Mouse (Mus musculus) embryonic stem cell, embryonic (primary cell): Measurements from ENCODE around the gene Lrrc47.

Source experiments
- CTCF ChIA-PET, 4 experiments: fragments of 300-600 bp in 2 of 4; fragments of 350-600 bp in 2 of 4; sonication (Branson Sonifier 250); formaldehyde crosslinking; loops; one replicate each; lab custom pipeline; 2022; ENCODE audit warnings: inconsistent platforms in 2 of 4; lab: Charles Lee
- POLR2A ChIA-PET, 4 experiments: fragments of 300-600 bp in 2 of 4; fragments of 350-600 bp in 2 of 4; sonication (Branson Sonifier 250); formaldehyde crosslinking; loops; one replicate each; lab custom pipeline; 2022; ENCODE audit warnings: antibody characterized with exemption in 4 of 4, inconsistent platforms in 1 of 4; lab: Charles Lee

The Lrrc47 gene

DNA sequence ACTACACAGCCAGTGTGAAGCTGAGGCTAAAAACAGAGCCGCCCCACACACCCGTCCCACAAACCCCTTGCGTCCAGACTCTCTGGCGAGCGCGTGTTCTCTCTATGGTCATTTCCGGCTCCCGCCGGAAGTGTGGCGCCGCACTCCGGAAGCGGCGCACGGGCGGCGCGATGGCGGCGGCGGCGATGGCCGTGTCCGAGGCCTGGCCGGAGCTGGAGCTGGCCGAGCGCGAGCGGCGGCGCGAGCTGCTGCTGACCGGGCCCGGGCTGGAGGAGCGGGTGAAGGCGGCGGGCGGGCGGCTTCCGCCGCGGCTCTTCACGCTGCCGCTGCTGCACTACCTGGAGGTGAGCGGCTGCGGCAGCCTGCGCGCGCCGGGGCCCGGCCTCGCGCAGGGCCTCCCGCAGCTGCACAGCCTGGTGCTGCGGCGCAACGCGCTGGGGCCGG is at the start of gene Lrrc47:
Lrrc47 (plus strand) TSS at position 86 of the 444 bp plus-strand sequence.
- CTCF ChIA-PET = interaction anchor here in 3 of 4 experiments (0.8 to 1.9 kb wide), 10 partner anchors 8 to 317 kb away, joined by 3 to 8 read pairs (median 4); partner anchors contain the start of gene Smim1 (in 2 of the 3)
- POLR2A ChIA-PET = interaction anchor here (0.6 to 3.5 kb wide), 27 partner anchors 8 to 413 kb away, joined by 3 to 14 read pairs (median 4); partner anchors contain the start of genes Cep104 (in 3 of the 4), Dffb (in 3 of the 4), A430005L14Rik (in 2 of the 4) and Smim1 (in 2 of the 4)

DNA sequence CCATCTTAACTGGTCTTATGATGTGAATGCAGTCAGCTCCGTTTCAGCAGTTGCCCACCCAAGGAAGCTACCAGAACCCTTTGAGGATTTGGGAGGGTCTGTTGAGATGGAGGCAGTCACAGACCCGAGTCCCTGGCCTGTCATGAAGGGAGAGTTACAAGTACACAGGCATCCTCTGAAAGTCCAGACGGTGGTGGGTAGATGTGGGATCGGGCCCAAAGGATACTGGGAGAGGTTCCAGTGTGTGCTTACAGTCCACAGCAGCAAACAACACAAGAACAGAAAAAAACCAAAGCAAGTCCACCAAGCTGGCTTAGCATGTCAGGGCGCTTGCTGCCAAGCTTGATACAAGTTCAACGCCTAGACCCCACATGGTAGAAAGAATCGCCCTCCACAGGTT is 48.9 kb upstream of the Lrrc47 start:
- POLR2A ChIA-PET = interaction anchor here in 2 of 4 experiments (1.5 to 2.5 kb wide), 3 partner anchors 11 to 12 kb away, joined by 4 to 8 read pairs (median 6); partner anchors contain the start of genes Cep104 (in 1 of the 2) and Dffb (in 1 of the 2)
- CTCF ChIA-PET = no interaction called here

DNA sequence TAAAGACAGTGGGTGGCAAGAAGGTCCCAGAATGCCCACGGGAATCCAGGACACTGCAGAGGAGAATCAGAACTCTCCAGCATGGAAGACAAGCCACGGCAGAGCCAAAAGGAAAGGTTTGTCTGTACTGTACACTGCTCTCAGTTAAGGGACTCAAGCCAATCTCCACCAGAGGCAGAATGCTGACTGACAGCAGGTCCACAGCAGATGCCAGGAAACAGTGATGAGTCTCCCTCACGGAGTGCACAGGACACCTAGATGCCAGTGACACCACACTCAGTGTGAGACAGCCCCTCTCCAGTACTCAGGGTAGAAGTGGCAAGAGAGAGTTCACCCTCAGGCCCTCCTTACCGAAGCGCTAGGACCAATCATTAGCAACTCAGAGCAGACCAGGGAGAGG is 44.9 kb upstream of the Lrrc47 start:
- ChIA-PET CTCF (no interaction called here), POLR2A (no interaction called here)

DNA sequence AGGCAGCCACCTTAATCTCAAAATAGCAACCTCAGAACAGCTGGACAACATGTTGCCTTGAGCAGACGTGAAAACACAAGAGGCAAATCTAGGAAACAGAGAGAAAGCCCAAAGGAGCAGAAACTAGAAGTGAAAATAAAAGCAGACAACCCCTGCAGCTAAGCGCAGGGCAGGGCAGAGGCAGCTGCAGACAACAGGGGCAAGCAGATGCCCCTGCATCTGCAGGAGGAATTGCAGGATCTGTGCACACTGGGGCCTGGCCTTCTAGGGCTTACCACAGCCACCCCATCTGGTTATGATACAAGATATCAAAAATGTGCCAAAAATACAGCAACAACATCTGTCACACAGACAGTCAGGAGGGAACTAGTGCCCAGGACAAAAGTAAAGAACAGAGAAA is 44.0 kb upstream of the Lrrc47 start:
- POLR2A ChIA-PET = no interaction called here
- CTCF ChIA-PET = interaction anchor here in 2 of 4 experiments (0.6 to 0.7 kb wide), 2 partner anchors 758 to 1626 kb away, joined by 3 to 6 read pairs; no protein-coding TSS in a partner anchor

DNA sequence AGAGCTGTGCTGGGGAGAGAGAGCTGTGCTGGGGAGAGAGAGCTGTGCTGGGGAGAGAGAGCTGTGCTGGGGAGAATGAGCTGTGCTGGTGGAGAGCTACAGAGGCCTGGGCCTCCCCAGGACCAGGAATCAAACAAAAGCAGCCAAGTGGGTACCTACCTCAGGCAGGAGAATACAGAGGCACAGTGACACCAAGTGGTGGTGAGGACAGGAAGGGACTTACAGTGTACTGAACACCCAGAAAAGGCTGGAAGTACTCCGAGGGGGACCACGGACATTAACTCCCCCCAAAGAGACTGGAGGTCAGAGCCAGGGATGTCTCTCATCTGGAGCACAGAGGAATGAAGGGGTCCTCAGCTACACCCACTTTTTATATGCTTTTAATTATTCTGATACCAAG is 43.5 kb upstream of the Lrrc47 start:
- POLR2A ChIA-PET = interaction anchor here in 1 of 4 experiments (1.2 kb wide), 1 partner anchor 9 kb away, joined by 4 read pairs; no protein-coding TSS in a partner anchor

DNA sequence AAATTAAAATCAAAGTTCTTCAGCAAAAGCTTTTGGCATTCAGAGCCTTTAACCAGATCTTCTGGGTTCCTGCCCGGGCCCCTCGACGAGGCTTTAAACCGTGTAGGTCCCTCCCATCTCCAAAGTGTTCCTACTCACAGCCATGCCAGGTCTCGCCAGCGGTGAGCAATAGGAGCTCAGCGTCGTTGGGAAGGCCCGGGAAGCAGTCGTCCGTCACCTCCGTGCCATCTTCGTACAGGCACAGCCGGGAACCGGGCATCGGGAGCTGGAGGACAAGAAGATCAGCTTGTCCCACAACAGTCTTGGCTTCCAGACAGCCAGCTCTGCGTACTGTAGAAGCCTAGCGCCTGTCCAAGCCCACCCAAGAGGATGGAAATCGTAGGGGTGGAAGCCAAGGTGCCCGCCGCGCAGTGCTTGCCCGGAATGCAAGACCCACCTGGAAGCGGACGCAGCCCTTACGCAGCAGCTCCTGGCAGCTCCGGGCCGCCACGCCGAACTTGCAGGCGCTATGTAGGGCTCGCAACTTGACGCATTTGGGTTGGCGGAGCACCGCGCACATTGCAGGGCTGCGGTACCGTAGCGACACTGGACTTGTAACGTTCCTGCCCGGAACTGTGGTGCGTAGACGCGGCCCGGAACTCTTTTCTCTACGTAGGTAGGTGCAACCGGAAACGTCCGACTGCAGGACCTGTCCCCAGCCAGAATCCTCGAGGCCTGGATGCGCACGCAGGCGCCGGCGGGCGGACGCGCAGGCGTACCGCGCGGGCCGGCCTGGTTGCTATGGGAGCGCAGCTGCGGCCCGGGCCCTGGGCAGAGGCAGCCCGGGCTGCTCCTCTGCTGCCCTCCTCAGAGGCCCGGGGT is 36.9 kb upstream of the Lrrc47 start, which contains the start of the genes Dffb and Cep104:
Dffb (minus strand) TSS at position 696 of the 861 bp plus-strand sequence.
Cep104 (plus strand) TSS at position 764 of the 861 bp plus-strand sequence.
- POLR2A ChIA-PET = interaction anchor here (0.6 to 2.9 kb wide), 13 partner anchors 10 to 120 kb away, joined by 3 to 12 read pairs (median 5); partner anchors contain the start of genes Lrrc47 (in 3 of the 4) and A430005L14Rik (in 2 of the 4)
- CTCF ChIA-PET = no interaction called here

More for the DNA sequence above, 43.5 kb upstream of the Lrrc47 start:
- CTCF ChIA-PET = interaction anchor here in 2 of 4 experiments (0.6 to 0.7 kb wide), 2 partner anchors 758 to 1626 kb away, joined by 3 to 6 read pairs; no protein-coding TSS in a partner anchor

DNA sequence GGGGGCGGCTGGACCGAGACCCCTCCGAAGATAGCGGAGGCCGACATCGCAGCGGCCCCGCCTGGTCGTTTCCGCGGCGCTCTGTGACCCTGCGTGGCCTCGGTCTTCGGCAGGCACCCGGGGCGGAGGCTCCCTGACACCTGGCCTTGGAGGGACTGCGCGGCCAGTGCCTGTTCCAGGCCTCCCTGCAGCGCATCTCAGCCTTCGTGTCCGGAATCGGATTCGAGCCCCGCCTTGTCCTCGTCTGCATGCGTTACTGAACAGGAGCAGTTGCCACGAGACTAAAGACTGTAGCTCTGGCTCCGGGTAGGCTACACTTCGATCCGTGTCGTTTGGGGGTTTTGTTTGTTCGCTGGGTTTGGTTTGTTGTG is 36.3 kb upstream of the Lrrc47 start:
- CTCF ChIA-PET = no interaction called here
- POLR2A ChIA-PET = interaction anchor here (0.6 to 2.9 kb wide), 11 partner anchors 12 to 416 kb away, joined by 3 to 12 read pairs (median 5); partner anchors contain the start of genes Lrrc47 (in 3 of the 4) and A430005L14Rik (in 1 of the 4)

DNA sequence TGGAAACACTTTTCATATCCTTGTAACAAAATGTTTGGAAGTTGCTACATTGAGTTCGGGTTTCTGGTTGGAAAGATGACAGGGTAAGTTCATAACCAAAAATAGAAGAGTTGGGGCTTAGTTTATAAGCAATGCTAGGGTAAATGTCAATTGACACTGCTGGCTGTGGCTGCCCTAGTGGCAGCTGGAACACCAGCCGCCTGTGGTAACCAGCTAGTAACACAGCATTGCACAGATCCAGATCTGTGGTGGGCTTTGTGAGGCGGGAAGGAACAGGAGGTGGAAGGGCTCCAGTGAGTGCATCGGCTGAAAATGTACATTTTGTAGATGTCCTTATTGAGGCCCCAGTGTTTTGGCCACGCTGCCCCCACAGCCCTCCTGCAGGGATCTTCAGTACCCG is 35.8 kb upstream of the Lrrc47 start:
- POLR2A ChIA-PET = interaction anchor here in 3 of 4 experiments (0.7 to 2.9 kb wide), 8 partner anchors 13 to 417 kb away, joined by 3 to 12 read pairs (median 7); partner anchors contain the start of genes Lrrc47 (in 2 of the 3) and A430005L14Rik (in 1 of the 3)
- CTCF ChIA-PET = no interaction called here

DNA sequence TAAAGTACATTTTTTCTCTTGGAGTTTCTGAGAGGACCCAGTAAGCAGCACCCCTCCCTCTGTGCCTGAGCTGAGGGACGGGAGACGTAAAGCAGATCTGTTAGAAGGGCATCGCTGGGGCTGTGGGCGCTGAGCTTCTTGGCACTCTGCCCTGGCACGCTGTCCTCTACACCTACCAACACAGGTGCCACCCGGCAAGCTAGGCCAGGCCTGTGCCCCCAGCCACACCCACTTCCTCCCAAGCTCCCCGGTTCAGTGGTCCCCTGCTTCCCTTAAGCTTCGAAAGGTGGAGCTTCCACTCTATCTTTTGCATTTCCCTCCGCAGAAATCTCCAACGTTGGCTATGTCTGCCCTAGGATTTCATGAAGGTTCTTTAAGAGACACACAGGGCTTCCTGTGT is 32.3 kb upstream of the Lrrc47 start:
- ChIA-PET POLR2A (no interaction called here), CTCF (interaction anchor here in 1 of 4 experiments (0.6 kb wide), 1 partner anchor 1434 kb away, joined by 3 read pairs; no protein-coding TSS in a partner anchor)

DNA sequence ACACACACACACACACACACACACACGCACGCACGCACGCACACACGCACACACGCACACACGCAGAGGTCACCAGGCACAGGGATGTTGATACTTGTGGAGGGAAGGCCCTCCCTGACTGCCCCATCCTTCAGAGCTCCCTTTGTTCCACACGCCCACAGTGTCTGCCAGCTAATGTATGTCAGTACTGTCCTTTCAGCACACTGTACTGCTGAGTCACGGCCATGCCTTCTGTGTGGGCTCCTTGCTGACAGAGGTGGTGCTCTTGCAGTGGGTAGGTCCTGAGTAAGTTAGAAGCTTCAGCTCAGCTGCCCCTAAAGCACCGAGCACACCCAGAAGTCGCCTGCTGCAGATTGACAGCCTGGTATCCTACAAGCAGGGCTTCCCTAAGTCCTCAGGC is 31.1 kb upstream of the Lrrc47 start:
- ChIA-PET POLR2A (interaction anchor here in 2 of 4 experiments (1.0 to 1.3 kb wide), 4 partner anchors 9 to 46 kb away, joined by 3 to 5 read pairs (median 3); partner anchors contain the start of genes A430005L14Rik (in 1 of the 2) and Smim1 (in 1 of the 2)), CTCF (interaction anchor here in 2 of 4 experiments (0.5 to 1.2 kb wide), 3 partner anchors 9 to 113 kb away, joined by 3 to 6 read pairs (median 5); no protein-coding TSS in a partner anchor)

DNA sequence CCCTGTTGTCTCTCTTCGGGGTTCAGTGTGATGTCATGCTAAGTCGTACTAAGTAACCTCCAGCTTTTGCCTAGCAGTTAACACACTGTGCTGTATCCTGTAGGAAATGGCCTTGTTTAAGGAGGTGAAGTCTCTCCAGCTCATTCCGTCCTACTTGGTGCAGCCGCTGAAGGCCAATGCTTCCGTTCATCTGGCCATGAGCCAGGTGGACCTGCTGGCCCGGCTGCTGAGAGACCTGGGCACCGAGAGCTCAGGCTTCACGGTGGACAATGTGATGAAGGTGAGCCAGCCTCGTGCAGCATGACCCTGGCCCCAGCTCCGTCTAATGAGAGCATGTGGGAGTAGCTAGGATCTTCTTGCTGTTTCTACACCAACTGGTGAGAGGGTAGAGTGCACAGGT is 18.8 kb upstream of the Lrrc47 start:
- CTCF ChIA-PET = interaction anchor here in 1 of 4 experiments (0.8 to 1.2 kb wide), 2 partner anchors 27 to 33 kb away, joined by 4 read pairs; partner anchors contain the start of gene Smim1
- POLR2A ChIA-PET = interaction anchor here in 3 of 4 experiments (0.7 to 1.9 kb wide), 15 partner anchors 9 to 89 kb away, joined by 3 to 10 read pairs (median 3); partner anchors contain the start of genes A430005L14Rik (in 2 of the 3), Cep104 (in 1 of the 3) and Dffb (in 1 of the 3)

DNA sequence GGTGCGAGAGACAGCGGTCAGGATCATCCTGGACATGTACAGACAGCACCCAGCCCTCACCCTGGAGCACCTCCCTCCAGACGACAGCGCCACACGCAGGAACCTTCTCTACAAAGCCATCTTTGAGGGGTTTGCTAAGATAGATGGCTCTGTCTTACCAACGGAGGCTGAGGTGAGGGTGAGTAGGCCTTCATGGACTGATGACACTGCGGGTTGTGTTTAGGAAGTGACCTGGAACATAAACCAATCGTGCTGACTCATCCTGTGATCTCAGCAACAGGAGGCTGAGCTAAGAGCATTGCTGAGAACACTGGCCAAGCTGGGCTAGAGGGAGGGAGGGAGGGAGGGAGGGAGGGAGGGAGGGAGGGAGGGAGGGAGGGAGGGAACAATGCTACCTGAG is 18.0 kb upstream of the Lrrc47 start:
- CTCF ChIA-PET = interaction anchor here (0.6 to 0.8 kb wide), 5 partner anchors 26 to 612 kb away, joined by 3 to 5 read pairs (median 4); no protein-coding TSS in a partner anchor
- POLR2A ChIA-PET = interaction anchor here in 3 of 4 experiments (0.6 to 1.9 kb wide), 12 partner anchors 10 to 88 kb away, joined by 3 to 10 read pairs (median 3); partner anchors contain the start of genes Lrrc47 (in 2 of the 3), A430005L14Rik (in 1 of the 3), Cep104 (in 1 of the 3) and Dffb (in 1 of the 3)

DNA sequence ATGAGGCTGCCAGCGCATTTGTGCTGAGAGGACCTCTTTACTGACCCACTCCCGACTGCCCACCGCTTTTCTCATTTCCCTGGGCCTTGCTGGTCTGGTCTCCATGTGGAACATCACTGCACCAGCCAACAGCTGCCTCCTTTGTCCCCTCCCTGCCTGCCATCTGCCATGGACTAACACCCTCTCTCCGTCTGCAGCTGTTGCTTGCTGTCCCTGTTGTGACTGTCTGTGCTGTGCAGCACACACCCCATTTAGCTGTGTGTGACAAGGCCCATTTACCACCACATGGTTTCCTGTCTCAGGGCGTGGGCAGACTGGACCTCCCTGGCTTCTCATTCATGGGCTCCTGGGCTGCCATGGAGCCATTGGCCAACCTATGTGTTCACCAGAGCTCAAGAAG is 6.0 kb upstream of the Lrrc47 start:
- ChIA-PET CTCF (interaction anchor here in 2 of 4 experiments (0.6 to 1.2 kb wide), 2 partner anchors 14 to 176 kb away, joined by 3 read pairs; no protein-coding TSS in a partner anchor), POLR2A (no interaction called here)

DNA sequence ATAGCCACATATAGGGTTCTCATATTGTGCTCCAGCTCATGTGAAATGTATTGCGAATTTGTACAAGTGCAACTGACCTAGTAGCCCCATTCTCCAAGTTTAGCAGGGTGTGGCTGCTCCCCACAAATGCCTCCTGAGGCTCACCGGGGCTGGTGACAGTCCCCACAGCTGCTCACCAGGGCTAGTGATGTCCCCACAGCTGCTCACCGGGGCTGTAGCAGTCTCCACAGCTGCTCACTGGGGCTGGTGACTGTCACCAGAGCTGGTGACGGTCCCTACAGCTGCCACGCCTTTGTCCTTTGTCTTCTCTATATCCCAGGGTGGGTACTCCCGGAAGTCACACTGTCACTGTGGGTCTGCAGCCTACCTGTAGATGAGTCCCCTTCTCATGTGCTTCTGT is 5.3 kb upstream of the Lrrc47 start:
- POLR2A ChIA-PET = interaction anchor here in 1 of 4 experiments (0.9 kb wide), 1 partner anchor 14 kb away, joined by 3 read pairs; no protein-coding TSS in a partner anchor
- CTCF ChIA-PET = interaction anchor here in 3 of 4 experiments (0.6 to 1.2 kb wide), 3 partner anchors 13 to 177 kb away, joined by 3 read pairs; no protein-coding TSS in a partner anchor

DNA sequence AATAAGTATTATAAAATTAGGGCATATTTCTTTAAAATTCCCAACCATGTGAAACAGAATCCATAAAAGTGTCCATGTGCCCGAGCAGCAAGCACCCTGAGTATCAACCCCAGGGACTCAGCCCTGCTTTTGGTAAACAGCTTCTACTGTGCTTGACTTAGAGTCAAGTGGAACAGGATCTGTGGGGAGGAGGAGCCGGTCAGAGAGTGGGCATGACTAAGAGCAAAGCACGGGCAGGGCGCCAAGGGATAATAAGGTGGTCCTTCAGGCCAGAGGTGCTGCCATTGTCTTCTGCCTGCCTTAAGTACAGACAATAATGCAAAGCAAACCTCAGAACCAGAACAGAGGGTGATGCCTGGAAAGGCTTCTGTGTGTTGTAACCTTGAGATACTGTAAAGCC is 3.8 kb upstream of the Lrrc47 start:
- POLR2A ChIA-PET = no interaction called here
- CTCF ChIA-PET = no interaction called here

DNA sequence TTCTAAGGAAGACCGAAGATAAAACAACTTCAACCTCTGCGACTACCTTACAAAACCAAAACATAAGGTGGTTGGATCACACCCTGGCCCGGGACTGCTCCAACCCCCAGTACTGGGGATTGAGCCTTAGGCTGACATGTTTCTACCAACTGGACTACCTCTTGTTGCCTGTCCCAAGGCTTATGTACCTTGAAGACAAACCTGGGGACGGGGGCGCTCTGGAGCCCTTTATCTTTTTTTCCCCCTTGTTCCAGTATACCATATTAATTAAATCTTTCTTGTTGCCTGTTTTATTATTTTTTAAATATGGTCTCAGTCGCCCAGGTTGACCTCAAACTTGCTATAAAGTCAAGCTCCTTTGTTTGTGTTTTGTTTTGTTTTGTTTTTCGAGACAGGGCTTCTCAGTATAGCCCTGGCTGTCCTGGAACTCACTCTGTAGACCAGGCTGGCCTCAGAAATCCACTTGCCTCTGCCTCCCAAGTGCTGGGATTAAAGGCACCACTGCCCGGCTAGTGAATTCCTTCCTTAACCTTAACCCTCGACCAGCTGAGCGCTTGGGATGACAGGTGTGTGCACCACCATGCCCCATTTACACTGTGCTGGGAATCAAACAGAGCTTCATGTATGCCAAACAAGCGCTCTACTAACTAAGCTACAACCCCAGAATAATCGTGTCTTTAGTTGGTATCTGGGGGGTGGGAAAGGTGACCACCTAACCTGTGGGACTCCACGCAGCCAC is 455 bp upstream of the Lrrc47 start:
- POLR2A ChIA-PET = interaction anchor here (0.6 to 3.5 kb wide), 26 partner anchors 9 to 412 kb away, joined by 3 to 14 read pairs (median 4); partner anchors contain the start of genes Cep104 (in 3 of the 4), Dffb (in 3 of the 4), A430005L14Rik (in 2 of the 4) and Smim1 (in 2 of the 4)

More for the DNA sequence above, 455 bp upstream of the Lrrc47 start:
- CTCF ChIA-PET = interaction anchor here in 3 of 4 experiments (0.8 to 1.9 kb wide), 11 partner anchors 8 to 318 kb away, joined by 3 to 8 read pairs (median 4); partner anchors contain the start of gene Smim1 (in 2 of the 3)
